Mouse (Mus musculus) limb, embryonic 14.5 days (tissue): ENCODE results near the gene Spz1. TPM values are rescaled to one million over a fixed set of nuclear protein-coding genes. Genes with fewer than 3 reads are reported as not detected.
A peak's percentile ranks its signal among the peaks of the same experiment; 100 is the strongest.

Experiments used
- ATAC-seq: fragments of 200-750 bp; cut with Nextera tagmentation; 2 replicates; pipeline ENCODE4 v1.8.0; 2017; ENCODE audit warnings: low read depth, moderate number of reproducible peaks, moderate TSS enrichment; ENCODE audit not compliant: low FRiP score
- DNase-seq: peaks from one replicate; pipeline ENCODE4 v3.0.0-alpha.2; 2015; ENCODE audit warnings: low spot score
- H3K27ac ChIP-seq: fragments of 300-500 bp; sonication (generic); replicated peaks from 2 replicates; pipeline ENCODE4 v1.5.1; 2014; ENCODE audit warnings: low read depth, mild to moderate bottlenecking, low read length, moderate library complexity, mixed read lengths
- H3K27me3 ChIP-seq: fragments of 300-500 bp; sonication (generic); 2 replicates; pipeline ENCODE4 v1.6.1; 2014; ENCODE audit warnings: low read length, mixed read lengths; ENCODE audit not compliant: control insufficient read depth, insufficient read depth
- H3K36me3 ChIP-seq: fragments of 300-500 bp; sonication (generic); 2 replicates; pipeline ENCODE4 v1.6.1; 2014; ENCODE audit warnings: mild to moderate bottlenecking, low read length, moderate library complexity, mixed read lengths; ENCODE audit not compliant: control insufficient read depth, insufficient read depth
- H3K4me1 ChIP-seq: fragments of 300-500 bp; sonication (generic); 2 replicates; pipeline ENCODE4 v1.6.1; 2014; ENCODE audit warnings: antibody characterized with exemption, low read length, mixed read lengths; ENCODE audit not compliant: control insufficient read depth, insufficient read depth
- H3K4me2 ChIP-seq: fragments of 300-500 bp; sonication (generic); replicated peaks from 2 replicates; pipeline ENCODE4 v1.6.1; 2014; ENCODE audit warnings: low read depth, mild to moderate bottlenecking, low read length, moderate library complexity; ENCODE audit not compliant: severe bottlenecking
- H3K4me3 ChIP-seq: fragments of 300-500 bp; sonication (generic); replicated peaks from 2 replicates; pipeline ENCODE4 v1.5.1; 2014; ENCODE audit warnings: low read length
- H3K9ac ChIP-seq: fragments of 300-500 bp; sonication (generic); 2 replicates; pipeline ENCODE4 v1.6.1; 2014; ENCODE audit warnings: mild to moderate bottlenecking, low read depth, low read length, moderate library complexity; ENCODE audit not compliant: severe bottlenecking
- H3K9me3 ChIP-seq: fragments of 300-500 bp; sonication (generic); 2 replicates; pipeline ENCODE4 v1.6.1; 2016; ENCODE audit warnings: low read length; ENCODE audit not compliant: control insufficient read depth
- POLR2A ChIP-seq: fragments of 200-500 bp; IDR thresholded peaks from 2 replicates; pipeline ENCODE4 v1.8.0; 2012; ENCODE audit warnings: inconsistent platforms, mild to moderate bottlenecking, moderate library complexity, borderline replicate concordance; ENCODE audit not compliant: insufficient read depth, insufficient read length; ENCODE audit errors: extremely low read depth
- WGBS: fragments of 180-500 bp; shearing (Covaris S2); extraction: QIAGEN DNeasy Blood & Tissue Kit; methylation state at CpG from one replicate; pipeline ENCODE4 v1.1.7; 2014; 5-methylcytosine and 5-hydroxymethylcytosine counted together
- polyA plus RNA-seq, 2 experiments: library from polyadenylated mRNA; depleted of rRNA in 1 of 2; stranded (reverse) in 1 of 2; unstranded in 1 of 2; fragments of >200 nt; fragmentation: Nextera tagmentation in 1 of 2; extraction: Ambion mirVana in 1 of 2; gene quantifications; 2 replicates each; pipeline versions ENCODE4 v1.2.1 to v1.2.3; 2012 to 2014

Spz1 gene
- polyA plus RNA-seq, 2 experiments: not detected

DNA sequence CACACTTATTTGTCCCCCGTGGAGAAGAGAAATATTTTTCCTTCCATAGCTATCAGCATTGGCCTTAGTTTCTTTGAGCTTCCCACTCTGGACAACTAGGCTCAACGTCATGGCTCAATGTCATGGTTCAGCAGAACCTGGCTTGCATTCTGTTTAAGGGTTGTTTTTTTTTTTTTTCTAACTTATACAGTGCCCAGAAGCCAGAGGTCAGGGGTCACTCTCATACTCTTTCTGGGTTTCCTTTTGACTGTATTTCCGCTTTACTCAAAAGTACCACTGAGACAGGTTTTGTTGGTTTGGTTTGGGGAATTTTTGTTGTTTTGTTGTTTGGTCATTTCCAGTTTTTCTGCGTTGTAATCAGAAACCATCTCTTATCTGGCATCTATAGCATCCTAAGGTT is 2.2 kb upstream of the Spz1 start:
- Histone ChIP-seq H3K4me3 (no peak overlapping the region), H3K9ac (no peak overlapping the region), H3K27ac (no peak overlapping the region), H3K27me3 (no peaks in the 10 kb centered on the region), H3K4me1 (no peaks in the 10 kb centered on the region), H3K36me3 (no peaks in the 10 kb centered on the region), H3K4me2 (no peak overlapping the region), H3K9me3 (no peaks in the 10 kb centered on the region)
- 73% methylated on average over 4 of the region's 4 CpGs for WGBS
- DNase-seq (no peak), ATAC-seq (no peak)
- TF ChIP-seq POLR2A: no peak

DNA sequence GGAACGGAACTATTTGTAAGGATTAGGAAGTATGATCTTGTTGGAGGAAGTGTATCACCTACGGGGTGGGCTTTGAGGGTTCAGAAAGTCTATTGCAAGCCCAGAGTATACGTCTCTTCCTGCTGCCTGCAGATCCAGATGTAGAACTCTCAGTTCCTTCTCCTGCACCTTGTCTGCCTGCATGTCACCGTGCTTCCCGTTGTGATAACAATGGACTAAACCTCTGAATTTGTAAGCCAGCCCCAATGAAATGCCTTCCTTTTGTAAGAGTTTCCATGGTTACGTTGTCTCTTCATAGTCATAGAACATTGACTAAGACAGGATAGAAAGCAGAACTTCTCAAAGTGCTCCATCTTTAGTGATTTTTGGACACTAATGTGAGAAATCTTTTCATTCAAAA is 716 bp upstream of the Spz1 start:
- H3K27me3 ChIP-seq: no peaks in the 10 kb centered on the region
- no peaks in the 10 kb centered on the region for H3K36me3 ChIP-seq
- no peak overlapping the region for H3K9ac ChIP-seq
- no peak overlapping the region for H3K4me2 ChIP-seq
- no peak for ATAC-seq
- 68% methylated on average over 6 of the region's 6 CpGs for WGBS
- no peaks in the 10 kb centered on the region for H3K4me1 ChIP-seq
- TF ChIP-seq POLR2A: no peak
- DNase-seq: no peak
- H3K27ac ChIP-seq: no peak overlapping the region
- H3K9me3 ChIP-seq: no peaks in the 10 kb centered on the region
- no peak overlapping the region for H3K4me3 ChIP-seq

GRCm38 (mm10) chr13:92559429-92559828 is 16.5 kb downstream of the Spz1 start:
- Histone ChIP-seq H3K36me3 (no peaks in the 10 kb centered on the region), H3K9me3 (no peaks in the 10 kb centered on the region), H3K9ac (no peak overlapping the region), H3K4me3 (no peak overlapping the region), H3K4me2 (no peak overlapping the region), H3K4me1 (no peaks in the 10 kb centered on the region), H3K27ac (no peak overlapping the region), H3K27me3 (no peaks in the 10 kb centered on the region)
- WGBS: 59% methylated on average over 5 of the region's 5 CpGs
- TF ChIP-seq POLR2A: no peak
- no peak for DNase-seq
- no peak for ATAC-seq

DNA sequence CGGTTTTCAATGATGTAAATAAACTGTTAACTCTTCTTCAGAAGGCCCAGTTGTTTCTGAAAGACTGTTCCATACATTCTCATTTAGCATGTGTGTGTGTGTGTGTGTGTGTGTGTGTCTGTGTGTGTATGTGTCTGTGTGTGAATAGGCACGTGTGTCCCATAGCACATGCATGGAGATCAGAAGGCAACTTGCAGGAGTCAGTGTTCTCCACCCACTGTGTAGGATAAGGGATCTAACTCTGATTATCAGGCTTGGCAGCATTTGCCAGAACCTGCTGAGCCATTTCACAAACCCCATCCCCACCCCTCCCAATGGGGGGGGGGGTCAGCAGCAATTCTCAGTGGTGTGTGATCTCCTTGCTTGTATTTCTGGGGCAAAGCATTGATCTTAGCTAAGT is 18.7 kb downstream of the Spz1 start:
- H3K27ac ChIP-seq: no peak overlapping the region
- no peak for DNase-seq
- 46% methylated on average over 2 of the region's 2 CpGs for WGBS

DNA sequence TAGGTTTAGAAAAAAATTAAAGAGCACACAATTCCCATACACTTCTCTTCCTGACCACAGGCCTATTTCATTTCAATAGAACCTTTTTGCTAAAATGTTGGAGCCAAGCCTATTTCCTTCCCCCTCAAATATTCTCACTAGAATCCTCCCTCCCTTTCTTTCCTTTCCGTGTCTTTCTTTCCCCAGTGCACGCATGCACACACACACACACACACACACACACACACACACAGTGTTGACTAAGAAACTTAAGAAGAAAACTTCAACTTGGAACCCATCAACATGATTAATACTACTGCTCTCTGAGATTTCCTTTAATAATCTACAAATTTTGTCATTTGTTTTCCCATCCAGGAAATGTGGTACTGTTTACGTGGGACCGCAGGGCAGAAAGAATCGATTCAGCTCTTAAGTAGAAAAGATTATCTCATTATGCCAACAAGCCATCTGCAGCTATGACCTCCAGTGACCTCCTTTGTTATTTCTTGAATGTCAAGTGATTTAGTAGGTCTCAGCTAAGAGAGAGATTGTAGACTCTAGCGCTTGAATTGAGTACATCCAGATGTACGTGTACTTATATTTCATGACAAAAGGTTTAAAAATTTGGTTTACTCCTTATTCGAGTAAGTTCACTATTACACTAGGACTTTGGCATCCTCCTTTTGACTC is 19.4 kb downstream of the Spz1 start:
- H3K27me3 ChIP-seq: no peaks in the 10 kb centered on the region
- ATAC-seq: no peak
- DNase-seq: peak; percentile 67
- no peak overlapping the region for H3K4me3 ChIP-seq
- H3K9me3 ChIP-seq: no peaks in the 10 kb centered on the region
- no peaks in the 10 kb centered on the region for H3K4me1 ChIP-seq
- 22% methylated on average over 8 of the region's 8 CpGs for WGBS
- H3K36me3 ChIP-seq: no peaks in the 10 kb centered on the region
- H3K4me2 ChIP-seq: no peak overlapping the region
- no peak overlapping the region for H3K27ac ChIP-seq
- H3K9ac ChIP-seq: no peak overlapping the region
- TF ChIP-seq POLR2A: no peak

More for the DNA sequence above, 18.7 kb downstream of the Spz1 start:
- no peaks in the 10 kb centered on the region for H3K9me3 ChIP-seq
- H3K4me2 ChIP-seq: no peak overlapping the region
- no peak for ATAC-seq
- no peak overlapping the region for H3K4me3 ChIP-seq
- no peak for TF ChIP-seq POLR2A
- H3K4me1 ChIP-seq: no peaks in the 10 kb centered on the region
- H3K27me3 ChIP-seq: no peaks in the 10 kb centered on the region
- no peak overlapping the region for H3K9ac ChIP-seq
- no peaks in the 10 kb centered on the region for H3K36me3 ChIP-seq
